Mouse (Mus musculus) E14TG2a.4 (cell line): ENCODE results near the gene Map2k6.
A peak's percentile ranks its signal among the peaks of the same experiment; 100 is the strongest.

Experiments
- CTCF ChIP-seq: conservative IDR thresholded peaks from 2 replicates; pipeline ENCODE4 v1.5.1; 2014; ENCODE audit warnings: low read length
- NANOG ChIP-seq: IDR thresholded peaks from 2 replicates; pipeline ENCODE4 v1.6.1; 2014; ENCODE audit warnings: borderline replicate concordance, low read length, mixed read lengths
- POU5F1 ChIP-seq: IDR thresholded peaks from 2 replicates; pipeline ENCODE4 v1.6.1; 2014; ENCODE audit warnings: low read length, borderline replicate concordance

DNA sequence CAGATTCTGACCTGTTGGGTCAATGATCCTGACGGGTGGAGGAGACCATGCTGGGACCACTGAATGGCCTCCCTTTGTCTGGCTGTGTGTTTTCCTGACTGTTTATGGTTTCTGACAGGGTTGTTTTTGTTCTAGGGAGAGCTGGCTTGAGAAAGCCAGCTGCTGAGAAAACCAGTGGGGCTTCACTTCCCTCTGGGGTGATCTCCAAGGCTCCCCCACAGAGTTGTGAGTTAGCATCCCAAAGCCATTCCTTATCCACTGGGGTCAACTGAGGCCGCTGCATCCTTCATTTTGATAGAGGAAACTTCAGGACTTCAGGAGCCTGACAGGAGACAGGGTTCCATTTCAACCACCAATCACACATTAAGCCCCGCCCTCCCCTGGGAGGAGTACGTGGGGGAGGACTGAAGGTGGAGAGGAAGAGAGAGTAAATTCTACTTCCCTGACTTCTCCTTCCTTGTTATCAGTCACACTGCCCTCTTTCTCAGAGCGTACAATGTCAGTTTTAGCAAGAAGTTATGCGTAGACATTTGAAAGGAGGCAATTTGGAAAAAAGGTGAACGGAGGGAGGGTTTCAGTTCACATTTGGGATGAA is 49.3 kb downstream of the Map2k6 start:
- TF ChIP-seq CTCF: no peak
- no peak for TF ChIP-seq POU5F1
- TF ChIP-seq NANOG: peak; percentile 88
